Mouse (Mus musculus) layer of hippocampus, postnatal 36 days (tissue): ENCODE results near the gene Olfr1151. TPM values are rescaled to one million over a fixed set of nuclear protein-coding genes. Genes with fewer than 3 reads are reported as not detected.

ENCODE experiments used
- DNase-seq, 2 experiments: peaks; one replicate each; pipeline ENCODE4 v3.0.0; 2022
- total RNA-seq, 2 experiments: library from RNA; stranded (reverse); gene quantifications; 2 replicates each; pipeline ENCODE4 v1.2.3; 2021

The Olfr1151 gene
- total RNA-seq = not detected

DNA sequence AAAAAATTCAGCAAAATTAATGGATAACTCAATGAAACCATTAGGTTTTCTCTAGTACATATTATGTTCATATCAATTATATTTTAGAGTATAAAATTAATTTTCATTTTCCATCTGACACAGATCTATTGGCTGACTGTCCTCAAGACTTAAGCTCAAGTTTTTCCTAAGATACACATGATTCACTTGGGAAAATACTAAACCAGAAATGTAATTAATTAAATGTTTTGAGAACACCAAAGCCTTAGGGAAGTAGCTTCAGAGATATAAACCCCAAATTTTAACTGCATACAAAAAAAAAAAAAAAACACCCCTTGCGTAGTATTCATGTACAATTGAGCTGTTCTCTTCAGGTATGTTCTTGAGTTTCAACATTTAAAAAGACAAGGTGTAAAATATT is at the start of gene Olfr1151:
TSS of gene Olfr1151 (plus strand) at position 301 of the 400 bp plus-strand sequence.
- DNase-seq = no peak

DNA sequence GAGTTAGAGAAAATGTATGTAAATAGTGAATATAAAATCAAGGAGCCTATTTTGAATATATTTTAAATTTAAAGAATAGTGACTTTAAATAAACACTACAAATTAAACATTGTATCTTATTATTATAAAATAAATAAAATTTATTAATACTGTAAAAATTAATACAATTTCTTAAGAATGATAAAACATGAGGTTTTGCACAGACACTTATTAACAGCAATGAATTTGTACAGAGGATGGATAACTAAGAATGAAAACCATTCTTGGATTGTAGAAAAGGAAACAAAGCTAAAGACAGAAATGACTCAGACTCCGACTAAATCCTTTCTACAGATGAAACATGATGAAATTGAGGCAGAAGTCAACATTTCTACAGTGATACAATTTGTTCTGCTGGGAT is 46.1 kb upstream of the Olfr1151 start, which contains the start of gene Olfr1145:
TSS of gene Olfr1145 (plus strand) at position 301 of the 400 bp plus-strand sequence.
- DNase-seq = no peak

DNA sequence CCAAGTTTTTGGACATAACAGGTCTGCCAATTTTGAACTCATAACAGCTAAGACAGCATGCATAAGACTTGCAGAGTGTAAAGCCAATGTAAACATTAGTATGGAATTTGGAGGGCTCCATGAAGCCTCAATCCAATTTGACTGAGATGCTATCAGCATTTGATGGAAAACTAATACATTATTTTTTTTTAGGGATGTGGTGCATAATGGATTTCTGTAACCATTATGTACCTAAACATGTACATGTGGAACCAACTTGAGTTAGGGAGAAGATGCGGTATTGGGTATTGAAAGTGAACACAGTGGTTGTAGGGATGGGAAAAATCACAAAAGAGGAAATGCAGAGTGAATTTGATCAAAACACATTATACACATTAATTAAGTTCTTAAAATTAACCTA is 25.4 kb upstream of the Olfr1151 start, which contains the start of gene Olfr1148:
TSS of gene Olfr1148 (plus strand) at position 301 of the 400 bp plus-strand sequence.
- DNase-seq = no peak

DNA sequence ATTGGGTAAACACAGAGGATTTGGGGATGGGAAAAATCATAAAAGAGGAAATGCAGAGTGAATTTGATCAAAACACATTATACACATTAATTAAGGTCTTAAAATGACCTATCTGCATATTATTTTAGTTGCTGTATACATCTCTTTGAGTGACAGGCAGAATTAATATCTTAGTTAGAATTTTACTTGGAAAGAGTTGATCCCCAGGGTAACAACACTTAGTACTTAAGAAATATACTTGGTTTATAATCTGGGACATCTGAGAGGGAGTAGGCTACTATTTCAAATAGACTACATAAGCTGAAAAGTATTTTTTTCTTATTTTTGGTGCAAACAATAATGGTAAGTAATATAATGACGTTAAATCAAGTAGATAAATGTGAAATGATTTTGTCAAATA is 12.0 kb upstream of the Olfr1151 start, which contains the start of gene Olfr1150-ps1:
TSS of gene Olfr1150-ps1 (plus strand) at position 301 of the 400 bp plus-strand sequence.
- DNase-seq = no peak

DNA sequence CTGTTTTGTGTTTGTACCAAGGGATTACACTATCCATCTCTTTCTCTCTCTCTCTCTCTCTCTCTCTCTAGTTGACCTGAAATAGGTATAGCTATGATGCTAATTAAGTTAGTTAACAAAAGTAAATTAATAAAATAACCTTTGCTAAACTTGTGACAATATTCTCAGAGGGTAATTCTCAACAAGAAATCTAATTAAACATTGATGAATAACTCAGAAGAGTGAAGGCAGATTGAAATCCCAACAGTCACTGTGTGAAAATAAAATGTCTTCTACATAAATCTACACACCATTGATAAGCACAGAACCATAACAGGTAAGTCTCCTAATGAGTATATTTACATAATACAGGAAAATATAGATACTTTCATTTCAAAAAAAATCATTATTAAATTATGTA is 10.5 kb downstream of the Olfr1151 start, which contains the start of gene Olfr1152:
TSS of gene Olfr1152 (plus strand) at position 301 of the 400 bp plus-strand sequence.
- DNase-seq = no peak

DNA sequence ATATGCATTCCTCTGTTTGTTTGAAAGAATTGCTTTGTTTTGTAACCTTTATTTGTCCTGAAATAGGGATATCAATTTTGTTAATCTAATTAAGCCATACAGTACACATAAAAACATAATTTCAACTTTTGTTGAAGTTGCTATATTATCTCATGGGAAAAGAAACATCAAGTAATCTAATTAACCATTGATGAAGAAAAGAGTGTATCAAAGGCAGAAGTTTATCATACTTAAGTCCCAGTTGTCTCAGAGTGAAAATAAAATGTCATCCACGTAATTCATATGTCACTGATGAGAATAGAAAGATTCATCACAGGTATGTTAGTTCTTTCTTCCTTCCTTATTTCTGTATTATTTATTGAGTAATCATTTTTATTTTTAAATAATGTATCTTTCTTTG is 39.0 kb downstream of the Olfr1151 start, which contains the start of gene Olfr1153:
TSS of gene Olfr1153 (plus strand) at position 301 of the 400 bp plus-strand sequence.
- DNase-seq = no peak

DNA sequence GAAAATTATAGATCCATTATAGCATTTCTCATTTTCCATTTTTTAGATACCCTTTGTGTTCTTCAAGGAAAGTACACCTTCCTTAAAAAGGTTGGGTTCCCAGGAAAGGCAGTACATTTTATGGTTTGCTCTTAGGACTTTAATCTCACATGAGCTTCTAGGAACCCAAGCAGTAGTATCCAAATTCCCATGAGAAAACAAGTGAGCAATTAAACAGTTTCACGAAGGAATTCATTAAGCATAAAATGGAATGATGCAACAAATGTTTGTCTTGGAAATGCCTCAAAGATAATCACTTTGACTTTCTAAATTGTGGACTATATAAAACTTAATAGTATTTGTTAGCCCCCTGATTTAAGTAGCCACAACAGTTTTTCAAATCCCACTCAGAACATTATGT is 49.4 kb downstream of the Olfr1151 start, which contains the start of gene Olfr1154:
TSS of gene Olfr1154 (minus strand) at position 101 of the 400 bp plus-strand sequence.
- no peak for DNase-seq

Other genes with a start within 250 kb of the Olfr1151 start
- gene Olfr1130, start 249.7 kb upstream of the Olfr1151 start, total RNA-seq = not detected
- not detected for gene Olfr1131, start 228.8 kb upstream of the Olfr1151 start, total RNA-seq
- gene Olfr1132, start 218.3 kb upstream of the Olfr1151 start, total RNA-seq = not detected
- gene Olfr1133, start 208.5 kb upstream of the Olfr1151 start, total RNA-seq = not detected
- gene Olfr1134, start 197.4 kb upstream of the Olfr1151 start, total RNA-seq = not detected
- not detected for gene Olfr1135, start 182.2 kb upstream of the Olfr1151 start, total RNA-seq
- not detected for gene Olfr1136, start 161.9 kb upstream of the Olfr1151 start, total RNA-seq
- gene Olfr1137, start 142.7 kb upstream of the Olfr1151 start, total RNA-seq = not detected
- gene Olfr1138, start 115.9 kb upstream of the Olfr1151 start, total RNA-seq = not detected
- not detected for gene Olfr1140, start 112.1 kb upstream of the Olfr1151 start, total RNA-seq
- gene Olfr1141, start 101.9 kb upstream of the Olfr1151 start, total RNA-seq = not detected
- gene Olfr152, start 76.4 kb upstream of the Olfr1151 start, total RNA-seq = not detected
- gene Olfr1143, start 55.3 kb upstream of the Olfr1151 start, total RNA-seq = not detected
- gene Olfr1145, start 46.0 kb upstream of the Olfr1151 start, total RNA-seq = not detected
- not detected for gene Olfr1148, start 25.3 kb upstream of the Olfr1151 start, total RNA-seq
- gene Olfr1150-ps1, start 11.9 kb upstream of the Olfr1151 start, total RNA-seq = not detected
- not detected for gene Olfr1152, start 10.6 kb downstream of the Olfr1151 start, total RNA-seq
- gene Olfr1153, start 39.1 kb downstream of the Olfr1151 start, total RNA-seq = not detected
- gene Olfr1154, start 49.3 kb downstream of the Olfr1151 start, total RNA-seq = not detected
- gene Olfr1155, start 89.3 kb downstream of the Olfr1151 start, total RNA-seq = not detected
- gene Olfr1156, start 97.2 kb downstream of the Olfr1151 start, total RNA-seq = under 1 TPM in 1 of 2 experiments, not detected in 1; 0.10 TPM
- not detected for gene Olfr1157, start 112.4 kb downstream of the Olfr1151 start, total RNA-seq
- gene Olfr74, start 118.8 kb downstream of the Olfr1151 start, total RNA-seq = not detected
- gene Olfr1158, start 134.3 kb downstream of the Olfr1151 start, total RNA-seq = not detected
- gene Olfr1160, start 152.4 kb downstream of the Olfr1151 start, total RNA-seq = not detected
- gene Olfr1161, start 166.9 kb downstream of the Olfr1151 start, total RNA-seq = not detected
- gene Olfr73, start 181.8 kb downstream of the Olfr1151 start, total RNA-seq = not detected
- gene Olfr1162, start 195.3 kb downstream of the Olfr1151 start, total RNA-seq = not detected
- gene Olfr1163, start 216.0 kb downstream of the Olfr1151 start, total RNA-seq = not detected
- not detected for gene Olfr1164, start 238.1 kb downstream of the Olfr1151 start, total RNA-seq